Mouse (Mus musculus): ENCODE measurements around the gene Hmgn1.

DNA sequence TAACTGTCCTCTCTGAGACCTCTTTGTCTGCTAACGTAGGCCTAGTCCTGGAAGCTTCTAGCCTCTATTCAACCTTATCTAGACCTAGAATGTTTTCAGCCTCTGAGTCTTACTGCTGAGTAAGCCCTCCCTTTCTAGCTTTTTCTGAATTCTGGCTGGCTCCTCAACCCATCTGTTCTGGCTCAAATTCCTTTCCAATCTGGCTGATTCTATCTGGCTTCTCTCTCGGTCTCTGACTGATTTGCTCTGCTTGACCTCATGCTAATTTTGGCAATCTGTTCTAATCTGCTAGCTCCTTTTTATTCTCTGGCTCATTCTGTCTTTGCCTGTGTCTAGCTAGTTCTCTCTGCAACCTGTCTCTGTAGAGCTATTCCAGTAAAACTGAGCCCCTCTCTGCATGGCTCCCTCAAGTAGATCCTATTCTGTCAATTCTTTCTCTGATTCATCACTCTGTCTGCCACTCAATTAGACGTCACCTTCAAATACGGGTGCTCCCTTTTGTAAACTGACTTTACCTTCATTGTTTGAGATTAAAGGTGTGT, 38.3 kb upstream of the Hmgn1 start:
- no peak for TF ChIP-seq CTCF (IDR thresholded peaks at IDR 0.05; ENCODE audit: control insufficient read depth, insufficient read depth, low read length)
- TF ChIP-seq POLR2A (IDR thresholded peaks at IDR 0.05; ENCODE audit: borderline replicate concordance, control insufficient read depth, low read depth, low read length) = no peak

Data from bone marrow, adult 2 months (tissue).